Comparison of ENCODE assay signal across 27 mouse cellular contexts in genomic region chr3:89875781-89876180, GRCm38 (mm10). TPM values are rescaled to one million over a fixed set of nuclear protein-coding genes. Genes with fewer than 3 reads are reported as not detected.
A peak's percentile ranks its signal among the peaks of the same experiment; 100 is the strongest.
DNase-seq lines count a peak whose midpoint lies in the region; ATAC-seq and TF ChIP-seq lines count a peak whose summit lies in the region.
"Had no signal": no experiment of that assay in that cellular context is flagged by ENCODE, and none has a peak within 500 bp of the region (broad histone marks: within the 10 kb centered on the region; RNA-seq: fewer than 3 reads in every experiment).

No protein-coding gene starts in this region.

- ATAC-seq in intestine, embryonic 15.5 days: no peak
- ATAC-seq in intestine, postnatal 0 days: no peak
- ATAC-seq in liver, embryonic 13.5 days (ENCODE audit: low read depth): no peak
- ATAC-seq in liver, embryonic 11.5 days (replicated peaks; ENCODE audit: low FRiP score): no peak
- ATAC-seq in granulocyte monocyte progenitor cell, adult 5-6 weeks (replicated peaks; ENCODE audit: poor library complexity, severe bottlenecking): 0 out of 2 replicates have a peak, but pooled peaks have one; percentile 16
- no peak for ATAC-seq in intestine, embryonic 16.5 days
- no peak for ATAC-seq in kidney, embryonic 15.5 days (replicated peaks; ENCODE audit: low FRiP score)
- ATAC-seq: forebrain, embryonic 16.5 days had no signal

- no peak for TF ChIP-seq CTCF in intestine, postnatal 0 days (IDR thresholded peaks at IDR 0.05; ENCODE audit: low read depth)

- no peak overlapping the region for H3K9ac ChIP-seq in intestine, embryonic 15.5 days
- no peak overlapping the region for H3K9ac ChIP-seq in intestine, postnatal 0 days (ENCODE audit: low read depth, low read length)
- H3K9ac ChIP-seq in liver, embryonic 13.5 days: 0 out of 2 replicates have a peak overlapping the region, but pooled peaks have one; percentile 27
- no peak overlapping the region for H3K9ac ChIP-seq in liver, embryonic 11.5 days (ENCODE audit: low read depth, low read length)
- H3K9ac ChIP-seq in intestine, embryonic 16.5 days (ENCODE audit: low read depth, low read length): no peak overlapping the region
- no peak overlapping the region for H3K9ac ChIP-seq in kidney, embryonic 15.5 days
- H3K9ac ChIP-seq: embryonic facial prominence, embryonic 13.5 days; forebrain, embryonic 12.5 days; hindbrain, embryonic 12.5 days; hindbrain, embryonic 15.5 days had no signal

- H3K27me3 ChIP-seq in intestine, embryonic 15.5 days (replicated peaks): no peaks in the 10 kb centered on the region
- no peaks in the 10 kb centered on the region for H3K27me3 ChIP-seq in intestine, postnatal 0 days (replicated peaks; ENCODE audit: control insufficient read depth, insufficient read depth, low read length)
- no peaks in the 10 kb centered on the region for H3K27me3 ChIP-seq in liver, embryonic 13.5 days
- no peaks in the 10 kb centered on the region for H3K27me3 ChIP-seq in liver, embryonic 11.5 days (replicated peaks; ENCODE audit: control insufficient read depth, insufficient read depth, low read length)
- no peaks in the 10 kb centered on the region for H3K27me3 ChIP-seq in intestine, embryonic 16.5 days (replicated peaks; ENCODE audit: control insufficient read depth, insufficient read depth, low read length)
- H3K27me3 ChIP-seq in kidney, embryonic 15.5 days: no peaks in the 10 kb centered on the region
- H3K27me3 ChIP-seq: embryonic facial prominence, embryonic 13.5 days; hindbrain, embryonic 12.5 days; hindbrain, embryonic 15.5 days had no signal

- H3K27ac ChIP-seq in intestine, embryonic 15.5 days: 0 out of 2 replicates have a peak overlapping the region, but pooled peaks have one; percentile 0
- H3K27ac ChIP-seq in intestine, postnatal 0 days (ENCODE audit: low read depth, low read length): no peak overlapping the region
- peak overlapping the region; percentile 68; the same call in 1 of the 2 replicates for H3K27ac ChIP-seq in liver, embryonic 13.5 days
- H3K27ac ChIP-seq in liver, embryonic 11.5 days (ENCODE audit: low read depth, low read length): no peak overlapping the region
- peak overlapping the region; percentile 41; the same call in 1 of the 2 replicates for H3K27ac ChIP-seq in intestine, embryonic 16.5 days (ENCODE audit: low read length)
- no peak overlapping the region for H3K27ac ChIP-seq in kidney, embryonic 15.5 days
- H3K27ac ChIP-seq: embryonic facial prominence, embryonic 10.5 days; embryonic facial prominence, embryonic 13.5 days; forebrain, embryonic 12.5 days; hindbrain, embryonic 12.5 days; hindbrain, embryonic 15.5 days had no signal

- DNase-seq in liver, embryonic 13.5 days: no peak
- no peak for DNase-seq in liver, embryonic 11.5 days (ENCODE audit: low spot score)
- DNase-seq: adrenal gland, adult 8-10 months; adrenal gland, postnatal 25 days; B cell, adult 2 months; cerebellum, adult 11-12 months; cerebellum, adult 8-10 months; cerebellum, postnatal 10 days; cerebellum, postnatal 36 days; embryo, embryonic 11 days; gastrocnemius, postnatal 10 days; gastrocnemius, postnatal 36 days; heart, adult 11 months had no signal

- no peak overlapping the region for H3K4me2 ChIP-seq in intestine, embryonic 15.5 days (replicated peaks)
- no peak overlapping the region for H3K4me2 ChIP-seq in intestine, postnatal 0 days (replicated peaks; ENCODE audit: low read depth)
- H3K4me2 ChIP-seq in liver, embryonic 13.5 days: no peak overlapping the region
- no peak overlapping the region for H3K4me2 ChIP-seq in liver, embryonic 11.5 days
- no peak overlapping the region for H3K4me2 ChIP-seq in intestine, embryonic 16.5 days (ENCODE audit: low read depth, low read length)
- H3K4me2 ChIP-seq in kidney, embryonic 15.5 days: no peak overlapping the region
- H3K4me2 ChIP-seq: embryonic facial prominence, embryonic 13.5 days; forebrain, embryonic 12.5 days; heart, embryonic 11.5 days; hindbrain, embryonic 12.5 days; hindbrain, embryonic 15.5 days had no signal

- WGBS in intestine, embryonic 15.5 days: 84% methylated on average over 8 of the region's 8 CpGs
- WGBS in intestine, postnatal 0 days: 82% methylated on average over 8 of the region's 8 CpGs
- 77% methylated on average over 8 of the region's 8 CpGs for WGBS in liver, embryonic 13.5 days (ENCODE audit: insufficient replicate concordance)
- 79% methylated on average over 8 of the region's 8 CpGs for WGBS in liver, embryonic 11.5 days
- 85% methylated on average over 8 of the region's 8 CpGs for WGBS in intestine, embryonic 16.5 days
- 87% methylated on average over 8 of the region's 8 CpGs for WGBS in kidney, embryonic 15.5 days

- H3K9me3 ChIP-seq in intestine, embryonic 15.5 days: no peaks in the 10 kb centered on the region
- H3K9me3 ChIP-seq in intestine, postnatal 0 days (ENCODE audit: control insufficient read depth): no peaks in the 10 kb centered on the region
- H3K9me3 ChIP-seq in liver, embryonic 13.5 days (replicated peaks): 0 out of 2 replicates have a peak, but pooled peaks cover 7% of the 10 kb centered on the region
- H3K9me3 ChIP-seq in liver, embryonic 11.5 days (ENCODE audit: control insufficient read depth, low read length): no peaks in the 10 kb centered on the region
- no peaks in the 10 kb centered on the region for H3K9me3 ChIP-seq in intestine, embryonic 16.5 days (ENCODE audit: control insufficient read depth, low read length)
- H3K9me3 ChIP-seq in kidney, embryonic 15.5 days (replicated peaks): 0 out of 2 replicates have a peak, but pooled peaks cover 4% of the 10 kb centered on the region
- H3K9me3 ChIP-seq: embryonic facial prominence, embryonic 10.5 days; embryonic facial prominence, embryonic 13.5 days; forebrain, embryonic 12.5 days; hindbrain, embryonic 12.5 days; hindbrain, embryonic 15.5 days had no signal

- no peaks in the 10 kb centered on the region for H3K36me3 ChIP-seq in intestine, embryonic 15.5 days
- H3K36me3 ChIP-seq in intestine, postnatal 0 days (ENCODE audit: control insufficient read depth, insufficient read depth): no peaks in the 10 kb centered on the region
- 0 out of 2 replicates have a peak, but pooled peaks cover 5% of the 10 kb centered on the region for H3K36me3 ChIP-seq in liver, embryonic 13.5 days
- H3K36me3 ChIP-seq in liver, embryonic 11.5 days (ENCODE audit: control insufficient read depth, insufficient read depth, low read length): no peaks in the 10 kb centered on the region
- H3K36me3 ChIP-seq in intestine, embryonic 16.5 days (ENCODE audit: control insufficient read depth, insufficient read depth, low read length): peaks cover 3% of the 10 kb centered on the region; the same call in 1 of the 2 replicates
- no peaks in the 10 kb centered on the region for H3K36me3 ChIP-seq in kidney, embryonic 15.5 days
- H3K36me3 ChIP-seq: embryonic facial prominence, embryonic 10.5 days; embryonic facial prominence, embryonic 13.5 days; forebrain, embryonic 12.5 days; hindbrain, embryonic 12.5 days; hindbrain, embryonic 15.5 days had no signal

- H3K4me1 ChIP-seq in intestine, embryonic 15.5 days (replicated peaks): peaks cover 10% of the 10 kb centered on the region; the same call in 1 of the 2 replicates
- no peaks in the 10 kb centered on the region for H3K4me1 ChIP-seq in intestine, postnatal 0 days (replicated peaks; ENCODE audit: control insufficient read depth, insufficient read depth, low read length)
- peaks cover 92% of the 10 kb centered on the region for H3K4me1 ChIP-seq in liver, embryonic 13.5 days (replicated peaks)
- H3K4me1 ChIP-seq in liver, embryonic 11.5 days (replicated peaks; ENCODE audit: control insufficient read depth, insufficient read depth, low read length): peaks cover 14% of the 10 kb centered on the region
- H3K4me1 ChIP-seq in intestine, embryonic 16.5 days (ENCODE audit: control insufficient read depth, insufficient read depth, low read length): peaks cover 10% of the 10 kb centered on the region
- H3K4me1 ChIP-seq in kidney, embryonic 15.5 days: peaks cover 20% of the 10 kb centered on the region
- H3K4me1 ChIP-seq: hindbrain, embryonic 12.5 days; hindbrain, embryonic 15.5 days had no signal

- no peak overlapping the region for H3K4me3 ChIP-seq in intestine, embryonic 15.5 days (replicated peaks)
- H3K4me3 ChIP-seq in intestine, postnatal 0 days (ENCODE audit: low read depth, low read length): no peak overlapping the region
- H3K4me3 ChIP-seq in liver, embryonic 13.5 days (replicated peaks): no peak overlapping the region
- H3K4me3 ChIP-seq in liver, embryonic 11.5 days (ENCODE audit: low read depth, low read length): no peak overlapping the region
- H3K4me3 ChIP-seq in intestine, embryonic 16.5 days (ENCODE audit: low read length): no peak overlapping the region
- H3K4me3 ChIP-seq in kidney, embryonic 15.5 days (replicated peaks): no peak overlapping the region
- H3K4me3 ChIP-seq: embryonic facial prominence, embryonic 10.5 days; embryonic facial prominence, embryonic 13.5 days; erythroblast, embryonic 14.5 days; forebrain, embryonic 12.5 days; hindbrain, embryonic 12.5 days; hindbrain, embryonic 15.5 days had no signal

RNA-seq across cellular contexts. Expression of gene Il6ra, which starts 37.2 kb away (rescaled TPM):
- 2.3 and 2.8 TPM in 2 replicates for polyA plus RNA-seq in intestine, embryonic 15.5 days (2015; fragmentation: Nextera tagmentation; extraction: Ambion mirVana)
- 2.8 and 3.2 TPM in 2 replicates for polyA plus RNA-seq in intestine, postnatal 0 days (2015; fragmentation: Nextera tagmentation; extraction: Ambion mirVana)
- 1.9 and 2.2 TPM in 2 replicates for polyA plus RNA-seq in liver, embryonic 13.5 days (2015; fragmentation: Nextera tagmentation; extraction: Ambion mirVana)
- polyA plus RNA-seq in liver, embryonic 11.5 days (2014; fragmentation: Nextera tagmentation; extraction: Ambion mirVana): 0.71 and 1.0 TPM in 2 replicates
- total RNA-seq in granulocyte monocyte progenitor cell, adult 5-6 weeks (2014; fragmentation: Nextera tagmentation): 35.2 and 36.8 TPM in 2 replicates
- 14.7 and 20.8 TPM in 2 replicates for total RNA-seq in granulocyte monocyte progenitor cell, adult 5-6 weeks (2017)
- 3.0 and 3.4 TPM in 2 replicates for polyA plus RNA-seq in intestine, embryonic 16.5 days (2015; fragmentation: Nextera tagmentation; extraction: Ambion mirVana)
- polyA plus RNA-seq in kidney, embryonic 15.5 days (2015; fragmentation: Nextera tagmentation; extraction: Ambion mirVana): 0.87 and 1.1 TPM in 2 replicates

RNA-seq across cellular contexts. Expression of gene She, which starts 44.6 kb away (rescaled TPM):
- 3.7 and 3.8 TPM in 2 replicates for polyA plus RNA-seq in intestine, embryonic 15.5 days (2015; fragmentation: Nextera tagmentation; extraction: Ambion mirVana)
- polyA plus RNA-seq in intestine, postnatal 0 days (2015; fragmentation: Nextera tagmentation; extraction: Ambion mirVana): 1.6 and 1.8 TPM in 2 replicates
- polyA plus RNA-seq in liver, embryonic 13.5 days (2015; fragmentation: Nextera tagmentation; extraction: Ambion mirVana): 1.0 and 1.1 TPM in 2 replicates
- 3.2 and 3.9 TPM in 2 replicates for polyA plus RNA-seq in liver, embryonic 11.5 days (2014; fragmentation: Nextera tagmentation; extraction: Ambion mirVana)
- not detected in 2 replicates for total RNA-seq in granulocyte monocyte progenitor cell, adult 5-6 weeks (2014; fragmentation: Nextera tagmentation)
- not detected in 2 replicates for total RNA-seq in granulocyte monocyte progenitor cell, adult 5-6 weeks (2017)
- polyA plus RNA-seq in intestine, embryonic 16.5 days (2015; fragmentation: Nextera tagmentation; extraction: Ambion mirVana): 2.3 and 2.6 TPM in 2 replicates
- polyA plus RNA-seq in kidney, embryonic 15.5 days (2015; fragmentation: Nextera tagmentation; extraction: Ambion mirVana): 6.6 and 7.5 TPM in 2 replicates
- total RNA-seq: hematopoietic stem cell, adult 5-6 weeks had no signal
- polyA plus RNA-seq: erythroblast, embryonic 14.5 days had no signal

Comparison
In these comparisons a context has a peak if more than half of its experiments do, and no peak if none do; other contexts are left out.
1. H3K27ac ChIP-seq: peak in intestine, embryonic 15.5 days (single experiment), liver, embryonic 13.5 days (single experiment) and intestine, embryonic 16.5 days (single experiment); none in intestine, postnatal 0 days (single experiment), liver, embryonic 11.5 days (single experiment) and kidney, embryonic 15.5 days (single experiment).